Mouse (Mus musculus) left cerebral cortex, adult 18-20 months (tissue): ENCODE results near the gene Sec14l4. TPM values are rescaled to one million over a fixed set of nuclear protein-coding genes. Genes with fewer than 3 reads are reported as not detected.

Experiments used
- DNase-seq, 2 experiments: peaks; one replicate each; pipeline ENCODE4 v3.0.0; 2021 to 2022; ENCODE audit warnings: low spot score in 2 of 2, mixed read lengths in 1 of 2
- total RNA-seq, 2 experiments: library from RNA; stranded (reverse); gene quantifications; 2 replicates each; pipeline ENCODE4 v1.2.3; 2021

The Sec14l4 gene
- total RNA-seq, 2 experiments from 2014 or later: not detected

- no peak for DNase-seq
Observed at GRCm38 (mm10) chr11:4076633-4077032, 45.4 kb downstream of the Sec14l4 start.

- no peak for DNase-seq
Observed at GRCm38 (mm10) chr11:4078267-4078933, 47.1 kb downstream of the Sec14l4 start.

DNA sequence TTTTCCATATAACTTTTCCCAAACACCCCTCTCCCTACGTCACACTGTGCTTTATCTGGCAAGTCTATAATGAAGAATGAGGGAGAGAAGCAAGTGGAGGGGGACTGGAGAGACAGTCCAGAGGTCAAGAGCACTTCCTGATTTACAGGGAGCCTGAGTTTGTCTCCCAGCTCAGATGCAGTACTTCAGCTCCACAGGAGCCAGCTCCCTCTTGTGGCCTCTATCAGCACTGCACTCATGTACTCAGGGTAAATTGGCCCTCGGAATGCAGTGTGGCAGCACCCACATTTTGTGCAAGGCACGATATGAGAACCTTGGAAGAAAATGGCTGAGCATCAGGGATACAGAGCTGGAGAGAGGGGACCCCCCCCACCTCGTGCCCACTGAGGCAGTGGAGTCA, 49.0 kb downstream of the Sec14l4 start:
- DNase-seq: peak; percentile 73 to 84

GRCm38 (mm10) chr11:4083316-4084078, 52.2 kb downstream of the Sec14l4 start:
- DNase-seq: peak; percentile 65 to 72

DNA sequence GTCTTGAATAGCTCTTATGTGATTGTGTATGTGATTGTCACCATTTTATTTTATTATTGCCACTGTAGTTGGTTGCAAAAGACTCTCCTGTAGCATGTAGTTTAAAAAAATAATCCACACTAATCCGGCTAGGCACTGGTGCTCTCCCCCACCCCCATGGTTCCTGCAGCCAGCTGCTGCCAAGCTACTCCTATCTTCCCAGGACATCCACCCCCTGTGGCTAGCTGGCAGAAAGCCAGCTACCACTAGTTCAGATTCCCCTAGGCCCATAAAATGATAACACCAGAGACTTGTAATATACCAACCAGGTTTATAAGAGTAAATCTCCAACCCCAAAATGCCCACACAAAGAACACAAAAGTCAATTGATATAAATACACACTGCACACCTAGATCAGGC, 55.0 kb downstream of the Sec14l4 start:
- no peak for DNase-seq

GRCm38 (mm10) chr11:4087267-4087666, 56.0 kb downstream of the Sec14l4 start:
- DNase-seq: no peak

- DNase-seq: no peak
Observed at GRCm38 (mm10) chr11:4093459-4094377, 62.5 kb downstream of the Sec14l4 start.

DNA sequence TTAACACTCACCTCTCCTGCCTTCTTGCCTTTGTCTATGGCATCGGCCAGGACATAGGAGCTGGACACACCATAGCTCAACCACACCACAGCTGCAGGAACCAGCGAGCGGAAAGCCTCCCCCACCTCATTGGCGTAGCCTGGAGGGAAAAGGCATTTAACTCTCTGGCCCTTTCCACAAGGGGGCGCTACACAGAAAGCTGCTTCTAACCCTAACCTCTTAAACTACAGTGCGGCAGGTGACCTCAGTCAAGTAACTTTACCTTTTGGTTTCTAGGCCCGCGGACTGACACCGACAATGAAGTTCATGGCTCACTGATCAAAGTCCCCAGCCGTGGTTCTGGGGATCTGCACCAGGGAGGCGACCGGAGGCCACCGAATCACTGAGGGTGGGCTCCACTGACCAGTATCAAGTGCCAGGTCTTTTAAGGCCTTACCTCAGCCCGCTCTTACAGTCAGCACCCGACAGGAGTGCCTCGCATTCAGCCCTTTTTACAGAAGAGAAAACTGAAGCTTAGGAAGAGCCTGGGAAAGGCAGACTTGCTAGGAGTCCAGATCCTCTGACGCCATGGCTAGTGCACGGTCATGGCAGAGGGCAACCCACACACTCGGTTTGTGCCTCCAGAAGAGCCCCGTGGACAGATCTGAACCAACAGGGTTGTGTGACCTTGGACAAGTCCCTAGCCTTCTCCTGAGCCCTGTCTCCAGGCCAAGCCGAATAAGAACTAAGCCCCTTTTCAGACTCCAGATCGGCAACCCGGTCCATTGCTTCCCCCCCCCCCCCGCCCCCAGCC, 63.3 kb downstream of the Sec14l4 start:
- DNase-seq: peak; percentile 78 to 82

DNA sequence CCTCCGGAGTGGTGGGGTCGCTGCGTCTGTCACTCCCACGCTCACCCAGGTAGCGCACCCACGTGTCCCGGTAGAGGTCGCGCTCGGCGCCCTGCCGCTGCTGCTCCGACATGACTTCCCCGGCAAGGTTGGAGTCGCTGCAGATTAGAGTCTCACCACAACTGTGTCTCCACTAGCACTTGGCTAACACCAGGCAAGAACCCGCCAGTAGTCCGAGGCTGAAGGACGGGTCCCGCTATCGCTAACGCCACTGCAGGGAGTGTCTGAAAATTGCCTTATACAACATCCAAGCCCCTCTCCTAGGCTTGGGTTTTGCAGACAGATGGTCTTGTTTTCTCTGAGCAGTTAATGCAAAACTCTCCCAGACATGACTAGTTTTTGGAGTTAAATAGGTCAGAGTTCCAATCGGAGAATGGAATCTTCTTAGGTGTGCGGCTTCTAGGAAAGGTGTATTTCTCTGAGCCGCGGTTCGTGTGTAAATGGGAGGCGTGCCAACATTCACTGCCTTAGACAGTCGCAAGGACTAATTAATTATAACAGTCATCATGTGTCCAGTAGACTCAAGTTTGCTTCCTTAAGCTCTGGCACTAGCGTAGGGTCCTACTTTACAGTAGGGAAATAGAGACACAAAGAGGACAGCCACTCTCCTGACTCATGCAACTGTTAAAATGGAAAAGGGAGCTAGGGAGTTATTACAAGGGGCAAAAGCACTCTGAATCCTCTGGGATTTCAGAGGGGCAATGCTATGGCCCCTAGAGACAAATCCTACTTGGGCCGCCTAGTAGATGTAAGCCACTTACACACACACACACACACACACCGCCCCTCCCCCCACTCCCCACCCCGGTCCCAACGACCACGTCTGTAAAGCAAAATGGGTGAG, 64.2 kb downstream of the Sec14l4 start, which contains the start of gene Mtfp1:
Gene Mtfp1, minus strand, starts transcription at position 275 of the 883 bp plus-strand sequence.
- peak in 1 of 2 experiments; percentile 61 for DNase-seq

DNA sequence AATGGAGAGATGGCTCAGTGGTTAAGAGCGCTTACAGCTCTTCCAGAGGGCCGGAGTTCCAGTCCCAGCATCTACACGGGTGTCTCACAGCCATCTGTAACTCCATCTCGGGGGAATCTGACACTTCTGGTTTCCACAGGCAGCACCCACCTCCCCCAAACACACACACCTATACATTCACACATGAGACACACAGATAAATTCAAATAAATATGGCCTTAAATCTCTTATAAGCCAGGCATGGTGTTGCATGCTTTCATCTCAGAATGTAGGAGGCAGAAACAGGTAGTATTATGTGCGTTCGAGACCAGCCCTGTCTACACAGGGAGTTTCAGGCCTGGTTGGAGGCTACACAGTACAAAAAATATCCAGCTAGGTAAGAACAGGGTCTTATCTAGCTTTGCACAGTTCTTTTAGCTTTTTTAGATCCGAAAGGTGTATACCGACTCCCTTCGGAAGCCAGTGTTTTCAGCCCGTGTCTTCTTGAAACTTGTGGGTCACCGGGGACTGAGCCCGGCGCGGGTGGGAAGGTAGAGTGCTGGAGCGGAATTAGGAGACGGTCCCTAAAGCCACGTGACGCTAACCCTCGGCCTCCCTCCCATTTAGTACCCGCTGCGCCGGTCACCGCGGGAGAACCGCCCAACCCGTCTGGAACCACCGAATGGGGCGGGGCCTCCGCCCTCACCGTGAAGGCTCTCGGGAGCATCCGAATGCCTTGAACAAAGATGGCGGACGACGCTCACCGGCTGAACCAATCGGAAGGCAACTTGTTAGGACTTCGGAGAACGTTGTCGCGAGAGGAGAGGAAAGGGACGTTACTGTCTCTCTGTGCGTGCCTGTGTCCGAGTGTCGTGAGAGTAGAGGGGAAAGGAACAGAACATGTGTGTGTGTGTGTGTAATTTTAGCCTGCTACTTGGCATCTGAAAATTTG, 65.1 kb downstream of the Sec14l4 start:
- DNase-seq: peak; percentile 97 to 99

DNA sequence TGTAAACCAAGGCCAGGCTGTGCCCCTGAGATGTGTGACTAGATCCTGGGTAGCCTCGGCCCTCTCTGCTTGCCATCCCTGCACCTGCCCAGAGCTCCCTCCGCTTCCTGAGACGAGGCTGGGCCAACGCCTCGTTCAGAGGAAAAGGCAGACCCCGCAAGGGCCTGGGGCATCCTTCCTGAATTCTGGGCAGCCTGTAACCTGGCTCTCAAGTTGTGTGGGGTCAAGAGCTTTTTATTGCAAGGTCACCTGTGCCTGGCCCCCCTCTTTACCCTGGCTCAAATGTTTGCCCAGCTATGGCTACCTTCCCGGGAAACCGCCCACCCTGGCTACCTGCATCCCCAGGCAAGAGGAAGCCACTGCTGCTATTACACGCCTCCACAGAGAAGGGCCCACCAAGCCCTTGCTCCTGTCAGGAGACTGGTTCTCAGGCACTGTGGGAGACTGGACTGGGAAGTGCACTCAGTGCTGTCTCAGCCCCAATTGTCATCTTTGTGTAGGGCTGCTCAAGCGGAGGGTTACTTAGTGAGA, 65.9 kb downstream of the Sec14l4 start:
- no peak for DNase-seq

Other genes starting within 250 kb of the Sec14l4 start
- 100 to 1,000 TPM; 132 to 142 TPM for gene Osbp2, start 167.6 kb upstream of the Sec14l4 start, total RNA-seq
- gene 4921536K21Rik, start 136.4 kb upstream of the Sec14l4 start, total RNA-seq: under 1 TPM; 0.37 to 0.54 TPM
- gene Dusp18, start 136.2 kb upstream of the Sec14l4 start, total RNA-seq: 10 to 100 TPM; 19.9 to 24.0 TPM
- 10 to 100 TPM; 19.0 to 20.0 TPM for gene Slc35e4, start 116.8 kb upstream of the Sec14l4 start, total RNA-seq
- 10 to 100 TPM; 15.9 to 19.6 TPM for gene Tcn2, start 99.3 kb upstream of the Sec14l4 start, total RNA-seq
- gene Pes1, start 67.5 kb upstream of the Sec14l4 start, total RNA-seq: 10 to 100 TPM; 40.0 to 43.2 TPM
- not detected for gene 4930556J24Rik, start 54.7 kb upstream of the Sec14l4 start, total RNA-seq
- gene Gal3st1, start 47.8 kb upstream of the Sec14l4 start, total RNA-seq: 1 to 10 TPM; 8.4 to 9.1 TPM
- 1 to 10 TPM; 1.8 to 2.2 TPM for gene Sec14l3, start 33.4 kb downstream of the Sec14l4 start, total RNA-seq
- 10 to 100 TPM; 95.0 to 97.3 TPM for gene Mtfp1, start 64.0 kb downstream of the Sec14l4 start, total RNA-seq
- 10 to 100 TPM; 39.6 to 40.9 TPM for gene Sec14l2, start 92.0 kb downstream of the Sec14l4 start, total RNA-seq
- 10 to 100 TPM; 27.1 to 30.8 TPM for gene Rnf215, start 103.7 kb downstream of the Sec14l4 start, total RNA-seq
- 10 to 100 TPM; 16.6 to 17.6 TPM for gene Ccdc157, start 128.8 kb downstream of the Sec14l4 start, total RNA-seq
- gene Sf3a1, start 128.9 kb downstream of the Sec14l4 start, total RNA-seq: 10 to 100 TPM; 73.1 to 74.1 TPM
- gene Tbc1d10a, start 155.3 kb downstream of the Sec14l4 start, total RNA-seq: 10 to 100 TPM; 30.5 to 30.7 TPM
- 1 to 10 TPM; 3.1 to 3.2 TPM for gene Castor1, start 186.8 kb downstream of the Sec14l4 start, total RNA-seq
- under 1 TPM in 1 of 2 experiments, not detected in 1; 0.19 TPM for gene Osm, start 205.0 kb downstream of the Sec14l4 start, total RNA-seq
- 1 to 10 TPM; 1.3 to 1.6 TPM for gene Lif, start 226.1 kb downstream of the Sec14l4 start, total RNA-seq